In genomic region chr3:67197179-67197578, GRCm38 (mm10) we compare ENCODE assay signal across 13 mouse cellular contexts.
DNase-seq lines count a peak whose midpoint lies in the region; ATAC-seq and TF ChIP-seq lines count a peak whose summit lies in the region.
"Had no signal": no experiment of that assay in that cellular context is flagged by ENCODE, and none has a peak within 500 bp of the region (broad histone marks: within the 10 kb centered on the region; RNA-seq: fewer than 3 reads in every experiment).

No protein-coding gene starts in this region.

- no peaks in the 10 kb centered on the region for H3K27me3 ChIP-seq in limb, embryonic 14.5 days (ENCODE audit: control insufficient read depth, insufficient read depth, low read length)
- no peaks in the 10 kb centered on the region for H3K27me3 ChIP-seq in limb, embryonic 10.5 days (ENCODE audit: low read depth, poor library complexity, severe bottlenecking)
- H3K27me3 ChIP-seq: forebrain, embryonic 12.5 days; intestine, embryonic 15.5 days had no signal

- no peaks in the 10 kb centered on the region for H3K36me3 ChIP-seq in limb, embryonic 14.5 days (ENCODE audit: control insufficient read depth, insufficient read depth, low read length)
- H3K36me3 ChIP-seq in limb, embryonic 10.5 days: no peaks in the 10 kb centered on the region
- H3K36me3 ChIP-seq: forebrain, embryonic 12.5 days; intestine, embryonic 15.5 days had no signal

- no peak overlapping the region for H3K9ac ChIP-seq in limb, embryonic 14.5 days (ENCODE audit: low read depth, low read length, severe bottlenecking)
- H3K9ac ChIP-seq: forebrain, embryonic 12.5 days; intestine, embryonic 15.5 days had no signal

- no peak overlapping the region for H3K4me3 ChIP-seq in limb, embryonic 14.5 days (replicated peaks; ENCODE audit: low read length)
- no peak overlapping the region for H3K4me3 ChIP-seq in limb, embryonic 10.5 days
- H3K4me3 ChIP-seq: forebrain, embryonic 12.5 days; heart, adult 2 months; intestine, embryonic 15.5 days had no signal

- no peak overlapping the region for H3K4me2 ChIP-seq in limb, embryonic 14.5 days (replicated peaks; ENCODE audit: low read depth, low read length, severe bottlenecking)
- H3K4me2 ChIP-seq: forebrain, embryonic 12.5 days; intestine, embryonic 15.5 days had no signal

- WGBS in limb, embryonic 14.5 days: 43% methylated on average over 3 of the region's 3 CpGs
- WGBS in limb, embryonic 10.5 days: 44% methylated on average over 3 of the region's 3 CpGs

- no peaks in the 10 kb centered on the region for H3K9me3 ChIP-seq in limb, embryonic 14.5 days (ENCODE audit: control insufficient read depth, low read length)
- H3K9me3 ChIP-seq in limb, embryonic 10.5 days (replicated peaks): no peaks in the 10 kb centered on the region
- H3K9me3 ChIP-seq: forebrain, embryonic 12.5 days; intestine, embryonic 15.5 days had no signal

- no peak for ATAC-seq in CD4-positive, CD25-positive, alpha-beta regulatory T cell, adult 4 months
- ATAC-seq in limb, embryonic 14.5 days (ENCODE audit: low FRiP score, low read depth): no peak
- ATAC-seq: intestine, embryonic 15.5 days had no signal

- TF ChIP-seq POLR2A in limb, embryonic 14.5 days (IDR thresholded peaks at IDR 0.05; ENCODE audit: borderline replicate concordance, extremely low read depth, insufficient read depth, insufficient read length): no peak

- DNase-seq in CD4-positive, CD25-positive, alpha-beta regulatory T cell, adult 2 months (ENCODE audit: low read depth, low spot score): peak; percentile 34
- peak; percentile 16 for DNase-seq in limb, embryonic 14.5 days (ENCODE audit: low spot score)
- no peak for DNase-seq in limb, embryonic 10.5 days (ENCODE audit: low spot score)
- DNase-seq in R1 (ENCODE audit: low read depth, low spot score): peak; percentile 39
- peak; percentile 39 for DNase-seq in induced T-regulatory cell, adult 2 months (ENCODE audit: low read depth)
- no peak for DNase-seq in adrenal gland, postnatal 25 days
- DNase-seq in cerebellum, adult 11 months: no peak
- DNase-seq: cerebellum, postnatal 25 days; heart, adult 2 months; lung, adult 18-20 months had no signal

- H3K27ac ChIP-seq in limb, embryonic 14.5 days (replicated peaks; ENCODE audit: low read depth, low read length): no peak overlapping the region
- H3K27ac ChIP-seq in limb, embryonic 10.5 days: no peak overlapping the region
- H3K27ac ChIP-seq: forebrain, embryonic 12.5 days; heart, adult 2 months; intestine, embryonic 15.5 days had no signal

- H3K4me1 ChIP-seq in limb, embryonic 14.5 days (ENCODE audit: control insufficient read depth, insufficient read depth, low read length): no peaks in the 10 kb centered on the region
- H3K4me1 ChIP-seq in limb, embryonic 10.5 days: no peaks in the 10 kb centered on the region
- H3K4me1 ChIP-seq: forebrain, embryonic 12.5 days; intestine, embryonic 15.5 days had no signal

Comparison
In these comparisons a context has a peak if more than half of its experiments do, and no peak if none do; other contexts are left out.
1. DNase-seq: peak in CD4-positive, CD25-positive, alpha-beta regulatory T cell, adult 2 months (single experiment), limb, embryonic 14.5 days (single experiment), R1 (single experiment) and induced T-regulatory cell, adult 2 months (single experiment); none in limb, embryonic 10.5 days (single experiment), adrenal gland, postnatal 25 days (single experiment) and cerebellum, adult 11 months (single experiment).